Mouse (Mus musculus): ENCODE data around the gene Zfp709. TPM values are rescaled to one million over a fixed set of nuclear protein-coding genes. Genes with fewer than 3 reads are reported as not detected.
"Not testable (repeated sequence)": the region's sequence is repeated elsewhere in the genome, so short reads cannot be mapped to it uniquely, and the experiment has no call there.

Zfp709 gene
- total and polyA plus RNA-seq, 2 experiments from 2014 or later = 3.9 to 6.6 TPM

DNA sequence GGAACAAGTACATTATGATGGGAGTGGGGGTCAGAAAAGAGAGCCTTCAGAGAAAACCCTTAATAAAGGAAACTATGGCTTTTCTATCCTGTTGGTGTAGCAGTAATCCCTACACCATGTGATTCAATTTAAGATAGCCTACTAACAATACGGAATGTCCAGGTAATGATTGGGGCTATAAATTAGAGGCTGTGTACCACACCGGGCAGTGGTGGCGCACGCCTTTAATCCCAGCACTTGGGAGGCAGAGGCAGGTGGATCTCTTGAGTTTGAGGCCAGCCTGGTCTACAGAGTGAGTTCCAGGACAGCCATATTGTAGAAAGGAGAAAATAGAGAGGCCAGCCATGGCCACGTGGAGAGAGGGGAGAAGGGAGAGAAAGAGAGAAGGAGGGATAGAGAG, 44.0 kb downstream of the Zfp709 start:
- no peak for ATAC-seq (ENCODE audit: insufficient read depth, low read depth)
- TF ChIP-seq CTCF (IDR thresholded peaks at IDR 0.05; ENCODE audit: low read depth) (no peak), EP300 (IDR thresholded peaks at IDR 0.05; ENCODE audit: low read depth) (no peak)
- Histone ChIP-seq H3K36me3 (replicated peaks; ENCODE audit: control insufficient read depth, insufficient read depth, low read length) (peaks cover 27% of the 10 kb centered on the region), H3K9ac (replicated peaks; ENCODE audit: low read depth, low read length) (no peak overlapping the region), H3K27me3 (ENCODE audit: control insufficient read depth, insufficient read depth, low read length) (no peaks in the 10 kb centered on the region), H3K4me3 (ENCODE audit: low read depth, low read length) (no peak overlapping the region), H3K9me3 (replicated peaks; ENCODE audit: control insufficient read depth, low read length) (no peaks in the 10 kb centered on the region), H3K27ac (ENCODE audit: low read depth) (no peak overlapping the region), H3K4me2 (ENCODE audit: low read depth, low read length) (no peak overlapping the region), H3K4me1 (ENCODE audit: control insufficient read depth, insufficient read depth) (0 out of 2 replicates have a peak, but pooled peaks cover 3% of the 10 kb centered on the region)
- no peak for DNase-seq (ENCODE audit: low spot score)
- 92% methylated on average over 5 of the region's 5 CpGs for WGBS

DNA sequence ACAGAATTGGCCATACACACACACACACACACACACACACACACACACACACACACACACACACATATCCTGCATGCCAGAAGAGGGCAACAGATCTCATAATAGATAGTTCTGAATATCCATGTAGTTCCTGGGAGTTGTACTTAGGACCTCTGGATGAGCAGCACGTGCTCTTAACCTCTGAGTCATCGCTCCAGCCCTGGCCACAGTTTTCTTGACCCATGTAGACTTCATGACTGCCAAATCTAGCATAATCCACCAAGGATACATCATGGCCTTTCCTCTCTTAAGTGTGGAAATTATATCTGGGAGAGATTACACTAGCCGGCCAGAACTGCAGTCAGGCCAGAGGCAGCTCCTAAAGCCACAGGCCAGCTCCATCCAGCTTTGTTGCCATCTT, 44.7 kb downstream of the Zfp709 start:
- Histone ChIP-seq H3K36me3 (replicated peaks; ENCODE audit: control insufficient read depth, insufficient read depth, low read length) (peaks cover 35% of the 10 kb centered on the region), H3K4me3 (ENCODE audit: low read depth, low read length) (no peak overlapping the region), H3K4me1 (ENCODE audit: control insufficient read depth, insufficient read depth) (0 out of 2 replicates have a peak, but pooled peaks cover 3% of the 10 kb centered on the region), H3K4me2 (ENCODE audit: low read depth, low read length) (no peak overlapping the region), H3K9ac (replicated peaks; ENCODE audit: low read depth, low read length) (no peak overlapping the region), H3K27me3 (ENCODE audit: control insufficient read depth, insufficient read depth, low read length) (no peaks in the 10 kb centered on the region), H3K27ac (ENCODE audit: low read depth) (no peak overlapping the region), H3K9me3 (replicated peaks; ENCODE audit: control insufficient read depth, low read length) (no peaks in the 10 kb centered on the region)
- WGBS = 80% methylated on average over 3 of the region's 3 CpGs
- DNase-seq (ENCODE audit: low spot score) = no peak
- no peak for TF ChIP-seq CTCF (IDR thresholded peaks at IDR 0.05; ENCODE audit: low read depth)
- TF ChIP-seq EP300 (IDR thresholded peaks at IDR 0.05; ENCODE audit: low read depth) = no peak
- ATAC-seq (ENCODE audit: insufficient read depth, low read depth) = no peak

DNA sequence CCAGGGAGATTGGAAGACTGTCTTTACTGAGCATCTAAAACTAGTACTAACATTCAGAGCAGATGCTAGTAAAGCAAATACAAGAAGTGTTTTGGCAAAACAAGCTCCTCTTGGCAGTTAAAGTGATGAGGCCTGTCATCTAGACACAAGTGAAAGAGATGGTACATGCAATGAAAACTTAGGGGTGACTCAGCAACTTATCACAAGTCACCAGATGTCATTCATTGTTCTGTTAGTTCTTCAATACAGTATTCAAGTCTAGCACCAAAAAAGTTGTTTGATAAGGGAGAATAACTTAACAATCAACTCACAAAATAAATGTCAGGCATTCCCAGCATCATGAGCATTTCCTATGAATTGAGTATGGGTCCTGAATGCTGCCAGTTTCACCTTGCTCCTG, 46.0 kb downstream of the Zfp709 start:
- H3K9me3 ChIP-seq (replicated peaks; ENCODE audit: control insufficient read depth, low read length) = no peaks in the 10 kb centered on the region
- TF ChIP-seq CTCF (IDR thresholded peaks at IDR 0.05; ENCODE audit: low read depth) (no peak), EP300 (IDR thresholded peaks at IDR 0.05; ENCODE audit: low read depth) (no peak)
- H3K27ac ChIP-seq (ENCODE audit: low read depth) = no peak overlapping the region
- peaks cover 40% of the 10 kb centered on the region for H3K36me3 ChIP-seq (replicated peaks; ENCODE audit: control insufficient read depth, insufficient read depth, low read length)
- H3K9ac ChIP-seq (replicated peaks; ENCODE audit: low read depth, low read length) = no peak overlapping the region
- DNase-seq (ENCODE audit: low spot score) = no peak
- no peak for ATAC-seq (ENCODE audit: insufficient read depth, low read depth)
- H3K4me1 ChIP-seq (ENCODE audit: control insufficient read depth, insufficient read depth) = 0 out of 2 replicates have a peak, but pooled peaks cover 3% of the 10 kb centered on the region
- H3K27me3 ChIP-seq (ENCODE audit: control insufficient read depth, insufficient read depth, low read length) = no peaks in the 10 kb centered on the region
- no peak overlapping the region for H3K4me2 ChIP-seq (ENCODE audit: low read depth, low read length)
- H3K4me3 ChIP-seq (ENCODE audit: low read depth, low read length) = no peak overlapping the region

DNA sequence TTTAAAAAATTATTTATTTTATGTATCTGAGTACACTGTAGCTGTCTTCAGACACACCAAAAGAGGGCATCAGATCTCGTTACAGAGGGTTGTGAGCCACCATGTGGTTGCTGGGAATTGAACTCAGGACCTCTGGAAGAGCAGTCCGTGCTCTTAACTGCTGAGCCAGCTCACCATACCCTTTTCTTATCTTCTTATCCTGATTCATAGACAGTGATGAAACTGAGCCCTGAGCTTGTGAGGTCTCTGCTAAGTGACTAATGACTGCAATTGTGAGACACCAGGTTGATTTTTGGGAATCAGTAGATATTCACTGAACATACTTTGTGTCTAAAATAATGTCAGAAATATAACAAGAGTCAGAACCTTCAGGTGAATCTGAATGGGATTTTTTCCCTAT, 56.2 kb downstream of the Zfp709 start:
- 76% methylated on average over 2 of the region's 2 CpGs for WGBS
- H3K9ac ChIP-seq (replicated peaks; ENCODE audit: low read depth, low read length); H3K4me1 ChIP-seq (ENCODE audit: control insufficient read depth, insufficient read depth); ATAC-seq (ENCODE audit: insufficient read depth, low read depth); H3K9me3 ChIP-seq (replicated peaks; ENCODE audit: control insufficient read depth, low read length); H3K36me3 ChIP-seq (replicated peaks; ENCODE audit: control insufficient read depth, insufficient read depth, low read length); H3K27me3 ChIP-seq (ENCODE audit: control insufficient read depth, insufficient read depth, low read length); DNase-seq (ENCODE audit: low spot score); H3K4me3 ChIP-seq (ENCODE audit: low read depth, low read length); H3K27ac ChIP-seq (ENCODE audit: low read depth); H3K4me2 ChIP-seq (ENCODE audit: low read depth, low read length): not testable (repeated sequence)

- Histone ChIP-seq H3K9me3 (replicated peaks; ENCODE audit: control insufficient read depth, low read length) (no peaks in the 10 kb centered on the region; the same call in 1 of the 2 replicates), H3K27me3 (ENCODE audit: control insufficient read depth, insufficient read depth, low read length) (no peaks in the 10 kb centered on the region), H3K9ac (replicated peaks; ENCODE audit: low read depth, low read length) (no peak overlapping the region), H3K4me2 (ENCODE audit: low read depth, low read length) (no peak overlapping the region), H3K4me3 (ENCODE audit: low read depth, low read length) (no peak overlapping the region), H3K27ac (ENCODE audit: low read depth) (no peak overlapping the region), H3K36me3 (replicated peaks; ENCODE audit: control insufficient read depth, insufficient read depth, low read length) (no peaks in the 10 kb centered on the region), H3K4me1 (ENCODE audit: control insufficient read depth, insufficient read depth) (no peaks in the 10 kb centered on the region)
- no peak for DNase-seq (ENCODE audit: low spot score)
- no peak for TF ChIP-seq EP300 (IDR thresholded peaks at IDR 0.05; ENCODE audit: low read depth)
- no peak for TF ChIP-seq CTCF (IDR thresholded peaks at IDR 0.05; ENCODE audit: low read depth)
- WGBS = 73% methylated on average over 2 of the region's 2 CpGs
- ATAC-seq (ENCODE audit: insufficient read depth, low read depth) = no peak
Measured at GRCm38 (mm10) chr8:71940293-71941208, 58.7 kb downstream of the Zfp709 start.

DNA sequence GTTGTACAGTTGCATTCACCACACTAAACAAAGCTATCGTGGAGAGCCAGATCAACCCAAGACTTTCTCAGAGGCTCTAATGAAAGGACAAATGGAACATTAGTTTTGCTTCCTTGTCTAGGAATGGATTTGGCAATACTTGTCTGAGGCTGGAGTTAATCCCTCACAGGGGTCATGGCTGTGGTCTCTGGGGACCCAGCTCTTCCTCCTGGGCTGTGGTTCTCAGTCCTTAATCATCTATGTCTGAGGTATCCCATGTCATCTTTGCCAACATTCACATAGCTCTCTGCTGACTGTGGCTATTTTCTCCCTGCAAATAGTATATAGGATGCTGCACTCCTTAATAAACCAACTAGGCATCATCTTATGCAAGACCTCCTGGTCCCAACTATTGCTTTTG, 60.0 kb downstream of the Zfp709 start:
- no peaks in the 10 kb centered on the region for H3K4me1 ChIP-seq (ENCODE audit: control insufficient read depth, insufficient read depth)
- H3K36me3 ChIP-seq (replicated peaks; ENCODE audit: control insufficient read depth, insufficient read depth, low read length) = no peaks in the 10 kb centered on the region
- no peak overlapping the region for H3K4me3 ChIP-seq (ENCODE audit: low read depth, low read length)
- WGBS = 62% methylated on average over 1 of the region's 1 CpGs
- no peaks in the 10 kb centered on the region for H3K9me3 ChIP-seq (replicated peaks; ENCODE audit: control insufficient read depth, low read length)
- H3K27me3 ChIP-seq (ENCODE audit: control insufficient read depth, insufficient read depth, low read length) = no peaks in the 10 kb centered on the region
- H3K27ac ChIP-seq (ENCODE audit: low read depth) = no peak overlapping the region
- no peak for TF ChIP-seq CTCF (IDR thresholded peaks at IDR 0.05; ENCODE audit: low read depth)
- no peak for TF ChIP-seq EP300 (IDR thresholded peaks at IDR 0.05; ENCODE audit: low read depth)
- H3K4me2 ChIP-seq (ENCODE audit: low read depth, low read length) = no peak overlapping the region
- no peak overlapping the region for H3K9ac ChIP-seq (replicated peaks; ENCODE audit: low read depth, low read length)
- ATAC-seq (ENCODE audit: insufficient read depth, low read depth) (no peak), DNase-seq (ENCODE audit: low spot score) (no peak)

Other genes starting within 250 kb of the Zfp709 start
- 0.57 and 1.2 TPM in 2 replicates for gene Unc13a, start 210.3 kb upstream of the Zfp709 start, total RNA-seq (2014; rRNA removed; ENCODE audit: low replicate concordance)
- 0.51 and 0.60 TPM in 2 replicates for gene Unc13a, start 210.3 kb upstream of the Zfp709 start, polyA plus RNA-seq (2015; fragmentation: Nextera tagmentation; extraction: Ambion mirVana)
- 14.6 and 16.9 TPM in 2 replicates for gene Jak3, start 205.7 kb upstream of the Zfp709 start, total RNA-seq (2014; rRNA removed; ENCODE audit: low replicate concordance)
- gene Jak3, start 205.7 kb upstream of the Zfp709 start, polyA plus RNA-seq (2015; fragmentation: Nextera tagmentation; extraction: Ambion mirVana) = 5.7 and 5.8 TPM in 2 replicates
- gene Insl3, start 192.8 kb upstream of the Zfp709 start, total RNA-seq (2014; rRNA removed; ENCODE audit: low replicate concordance) = not detected in 2 replicates
- 1.5 and 2.4 TPM in 2 replicates for gene Insl3, start 192.8 kb upstream of the Zfp709 start, polyA plus RNA-seq (2015; fragmentation: Nextera tagmentation; extraction: Ambion mirVana)
- 8.7 TPM in 2 replicates for gene B3gnt3, start 180.2 kb upstream of the Zfp709 start, total RNA-seq (2014; rRNA removed; ENCODE audit: low replicate concordance)
- gene B3gnt3, start 180.2 kb upstream of the Zfp709 start, polyA plus RNA-seq (2015; fragmentation: Nextera tagmentation; extraction: Ambion mirVana) = 6.4 TPM in 2 replicates
- 0.04 and 1.1 TPM in 2 replicates for gene Fcho1, start 156.3 kb upstream of the Zfp709 start, total RNA-seq (2014; rRNA removed; ENCODE audit: low replicate concordance)
- 0.92 and 1.4 TPM in 2 replicates for gene Fcho1, start 156.3 kb upstream of the Zfp709 start, polyA plus RNA-seq (2015; fragmentation: Nextera tagmentation; extraction: Ambion mirVana)
- gene Zfp882, start 26.6 kb downstream of the Zfp709 start, total RNA-seq (2014; rRNA removed; ENCODE audit: low replicate concordance) = 0.11 and 0.23 TPM in 2 replicates
- gene Zfp882, start 26.6 kb downstream of the Zfp709 start, polyA plus RNA-seq (2015; fragmentation: Nextera tagmentation; extraction: Ambion mirVana) = 1.8 TPM in 2 replicates
- 18.3 and 18.9 TPM in 2 replicates for gene Zfp617, start 26.6 kb downstream of the Zfp709 start, total RNA-seq (2014; rRNA removed; ENCODE audit: low replicate concordance)
- 20.2 and 21.9 TPM in 2 replicates for gene Zfp617, start 26.6 kb downstream of the Zfp709 start, polyA plus RNA-seq (2015; fragmentation: Nextera tagmentation; extraction: Ambion mirVana)
- 3.5 and 21.6 TPM in 2 replicates for gene Zfp961, start 69.0 kb downstream of the Zfp709 start, total RNA-seq (2014; rRNA removed; ENCODE audit: low replicate concordance)
- 7.6 and 8.0 TPM in 2 replicates for gene Zfp961, start 69.0 kb downstream of the Zfp709 start, polyA plus RNA-seq (2015; fragmentation: Nextera tagmentation; extraction: Ambion mirVana)
- 1.1 and 2.4 TPM in 2 replicates for gene Cyp4f18, start 127.6 kb downstream of the Zfp709 start, total RNA-seq (2014; rRNA removed; ENCODE audit: low replicate concordance)
- 0.97 and 1.3 TPM in 2 replicates for gene Cyp4f18, start 127.6 kb downstream of the Zfp709 start, polyA plus RNA-seq (2015; fragmentation: Nextera tagmentation; extraction: Ambion mirVana)
- not detected in 2 replicates for gene Olfr372, start 159.2 kb downstream of the Zfp709 start, total RNA-seq (2014; rRNA removed; ENCODE audit: low replicate concordance)
- gene Olfr372, start 159.2 kb downstream of the Zfp709 start, polyA plus RNA-seq (2015; fragmentation: Nextera tagmentation; extraction: Ambion mirVana) = not detected in 2 replicates
- gene Olfr373, start 201.2 kb downstream of the Zfp709 start, total RNA-seq (2014; rRNA removed; ENCODE audit: low replicate concordance) = not detected in 2 replicates
- not detected in 2 replicates for gene Olfr373, start 201.2 kb downstream of the Zfp709 start, polyA plus RNA-seq (2015; fragmentation: Nextera tagmentation; extraction: Ambion mirVana)
- not detected in 2 replicates for gene Olfr374, start 225.0 kb downstream of the Zfp709 start, total RNA-seq (2014; rRNA removed; ENCODE audit: low replicate concordance)
- 0.01 TPM in 1 of 2 replicates, not detected in the other for gene Olfr374, start 225.0 kb downstream of the Zfp709 start, polyA plus RNA-seq (2015; fragmentation: Nextera tagmentation; extraction: Ambion mirVana)

All from heart, postnatal 0 days (tissue).